Mouse (Mus musculus): Measurements from ENCODE around the gene Mucl3. TPM values are rescaled to one million over a fixed set of nuclear protein-coding genes. Genes with fewer than 3 reads are reported as not detected.

Gene Mucl3
- polyA plus RNA-seq, 1 experiment, result 0.05 TPM

GRCm38 (mm10) chr17:35617127-35617526 lies 26.4 kb downstream of the Mucl3 start:
- Histone ChIP-seq H3K4me3 (ENCODE audit: control insufficient read depth, insufficient read depth, low read length) (no peak overlapping the region), H3K4me1 (replicated peaks; ENCODE audit: control insufficient read depth, insufficient read depth, low read length) (no peaks in the 10 kb centered on the region), H3K27ac (ENCODE audit: control insufficient read depth, insufficient read depth, low read length) (no peak overlapping the region), H3K27me3 (ENCODE audit: control insufficient read depth, insufficient read depth, low read length) (no peaks in the 10 kb centered on the region), H3K36me3 (ENCODE audit: control insufficient read depth, insufficient read depth, low read length) (no peaks in the 10 kb centered on the region)
- no peak for DNase-seq
- TF ChIP-seq CTCF (IDR thresholded peaks at IDR 0.05; ENCODE audit: borderline replicate concordance, control insufficient read depth, extremely low read depth, insufficient read depth, low read length, poor library complexity) (no peak), POLR2A (IDR thresholded peaks at IDR 0.05; ENCODE audit: control insufficient read depth, extremely low read depth, insufficient read depth, low read length, poor library complexity) (no peak)
- WGBS, result 65% methylated on average over 4 of the region's 4 CpGs

GRCm38 (mm10) chr17:35601736-35602354 lies 41.6 kb downstream of the Mucl3 start:
- H3K4me1 ChIP-seq (replicated peaks; ENCODE audit: control insufficient read depth, insufficient read depth, low read length), result no peaks in the 10 kb centered on the region
- WGBS, result 57% methylated on average over 8 of the region's 8 CpGs
- no peak overlapping the region for H3K27ac ChIP-seq (ENCODE audit: control insufficient read depth, insufficient read depth, low read length)
- no peak overlapping the region for H3K4me3 ChIP-seq (ENCODE audit: control insufficient read depth, insufficient read depth, low read length)
- no peaks in the 10 kb centered on the region for H3K36me3 ChIP-seq (ENCODE audit: control insufficient read depth, insufficient read depth, low read length)
- DNase-seq, result no peak
- TF ChIP-seq CTCF (IDR thresholded peaks at IDR 0.05; ENCODE audit: borderline replicate concordance, control insufficient read depth, extremely low read depth, insufficient read depth, low read length, poor library complexity) (no peak), POLR2A (IDR thresholded peaks at IDR 0.05; ENCODE audit: control insufficient read depth, extremely low read depth, insufficient read depth, low read length, poor library complexity) (no peak)
- H3K27me3 ChIP-seq (ENCODE audit: control insufficient read depth, insufficient read depth, low read length), result no peaks in the 10 kb centered on the region

- H3K4me3 ChIP-seq (ENCODE audit: control insufficient read depth, insufficient read depth, low read length), result no peak within 1 kb of the TSS
- WGBS, result 30% methylated on average over 2 of the region's 2 CpGs
- no peaks in the 10 kb centered on the region for H3K27me3 ChIP-seq (ENCODE audit: control insufficient read depth, insufficient read depth, low read length)
- TF ChIP-seq POLR2A (IDR thresholded peaks at IDR 0.05; ENCODE audit: control insufficient read depth, extremely low read depth, insufficient read depth, low read length, poor library complexity), result no peak
- H3K27ac ChIP-seq (ENCODE audit: control insufficient read depth, insufficient read depth, low read length), result no peak within 1 kb of the TSS
- H3K36me3 ChIP-seq (ENCODE audit: control insufficient read depth, insufficient read depth, low read length), result no peaks in the 10 kb centered on the region
- no peaks in the 10 kb centered on the region for H3K4me1 ChIP-seq (replicated peaks; ENCODE audit: control insufficient read depth, insufficient read depth, low read length)
- no peak for DNase-seq
Measured at GRCm38 (mm10) chr17:35601249-35601648, 42.2 kb downstream of the Mucl3 start, which contains the start of gene Sfta2. Gene Sfta2 (plus strand): TSS chr17:35601549.

GRCm38 (mm10) chr17:35597399-35597798 lies 46.1 kb downstream of the Mucl3 start:
- no peak for DNase-seq
- TF ChIP-seq CTCF (IDR thresholded peaks at IDR 0.05; ENCODE audit: borderline replicate concordance, control insufficient read depth, extremely low read depth, insufficient read depth, low read length, poor library complexity) (no peak), POLR2A (IDR thresholded peaks at IDR 0.05; ENCODE audit: control insufficient read depth, extremely low read depth, insufficient read depth, low read length, poor library complexity) (no peak)
- H3K27ac ChIP-seq (ENCODE audit: control insufficient read depth, insufficient read depth, low read length), result no peak overlapping the region
- no peaks in the 10 kb centered on the region for H3K4me1 ChIP-seq (replicated peaks; ENCODE audit: control insufficient read depth, insufficient read depth, low read length)
- no peaks in the 10 kb centered on the region for H3K36me3 ChIP-seq (ENCODE audit: control insufficient read depth, insufficient read depth, low read length)
- WGBS, result 73% methylated on average over 3 of the region's 3 CpGs
- H3K27me3 ChIP-seq (ENCODE audit: control insufficient read depth, insufficient read depth, low read length), result no peaks in the 10 kb centered on the region
- H3K4me3 ChIP-seq (ENCODE audit: control insufficient read depth, insufficient read depth, low read length), result no peak overlapping the region

GRCm38 (mm10) chr17:35594456-35594855 lies 49.0 kb downstream of the Mucl3 start:
- Histone ChIP-seq H3K4me3 (ENCODE audit: control insufficient read depth, insufficient read depth, low read length) (no peak overlapping the region), H3K4me1 (replicated peaks; ENCODE audit: control insufficient read depth, insufficient read depth, low read length) (no peaks in the 10 kb centered on the region), H3K27me3 (ENCODE audit: control insufficient read depth, insufficient read depth, low read length) (no peaks in the 10 kb centered on the region), H3K36me3 (ENCODE audit: control insufficient read depth, insufficient read depth, low read length) (no peaks in the 10 kb centered on the region), H3K27ac (ENCODE audit: control insufficient read depth, insufficient read depth, low read length) (no peak overlapping the region)
- 83% methylated on average over 7 of the region's 7 CpGs for WGBS
- no peak for TF ChIP-seq CTCF (IDR thresholded peaks at IDR 0.05; ENCODE audit: borderline replicate concordance, control insufficient read depth, extremely low read depth, insufficient read depth, low read length, poor library complexity)
- TF ChIP-seq POLR2A (IDR thresholded peaks at IDR 0.05; ENCODE audit: control insufficient read depth, extremely low read depth, insufficient read depth, low read length, poor library complexity), result no peak
- DNase-seq, result no peak

- 36% methylated on average over 4 of the region's 4 CpGs for WGBS
- no peak for DNase-seq
- H3K27me3 ChIP-seq (ENCODE audit: control insufficient read depth, insufficient read depth, low read length), result no peaks in the 10 kb centered on the region
- no peak overlapping the region for H3K27ac ChIP-seq (ENCODE audit: control insufficient read depth, insufficient read depth, low read length)
- TF ChIP-seq CTCF (IDR thresholded peaks at IDR 0.05; ENCODE audit: borderline replicate concordance, control insufficient read depth, extremely low read depth, insufficient read depth, low read length, poor library complexity) (no peak), POLR2A (IDR thresholded peaks at IDR 0.05; ENCODE audit: control insufficient read depth, extremely low read depth, insufficient read depth, low read length, poor library complexity) (no peak)
- H3K4me1 ChIP-seq (replicated peaks; ENCODE audit: control insufficient read depth, insufficient read depth, low read length), result no peaks in the 10 kb centered on the region
- no peak overlapping the region for H3K4me3 ChIP-seq (ENCODE audit: control insufficient read depth, insufficient read depth, low read length)
- H3K36me3 ChIP-seq (ENCODE audit: control insufficient read depth, insufficient read depth, low read length), result no peaks in the 10 kb centered on the region
Measured at GRCm38 (mm10) chr17:35593786-35594185, 49.7 kb downstream of the Mucl3 start.

- Histone ChIP-seq H3K36me3 (ENCODE audit: control insufficient read depth, insufficient read depth, low read length) (no peaks in the 10 kb centered on the region), H3K4me3 (ENCODE audit: control insufficient read depth, insufficient read depth, low read length) (no peak overlapping the region), H3K4me1 (replicated peaks; ENCODE audit: control insufficient read depth, insufficient read depth, low read length) (no peaks in the 10 kb centered on the region), H3K27me3 (ENCODE audit: control insufficient read depth, insufficient read depth, low read length) (no peaks in the 10 kb centered on the region), H3K27ac (ENCODE audit: control insufficient read depth, insufficient read depth, low read length) (no peak overlapping the region)
- TF ChIP-seq POLR2A (IDR thresholded peaks at IDR 0.05; ENCODE audit: control insufficient read depth, extremely low read depth, insufficient read depth, low read length, poor library complexity) (no peak), CTCF (IDR thresholded peaks at IDR 0.05; ENCODE audit: borderline replicate concordance, control insufficient read depth, extremely low read depth, insufficient read depth, low read length, poor library complexity) (no peak)
- DNase-seq, result no peak
- WGBS, result 89% methylated on average over 9 of the region's 9 CpGs
Measured at GRCm38 (mm10) chr17:35592131-35592530, 51.4 kb downstream of the Mucl3 start.

Measured in thymus, adult 2 months (tissue).